Comparison of ENCODE assay signal across 27 mouse cellular contexts in genomic region chr9:64788070-64788469, GRCm38 (mm10). TPM values are rescaled to one million over a fixed set of nuclear protein-coding genes. Genes with fewer than 3 reads are reported as not detected.
A peak's percentile ranks its signal among the peaks of the same experiment; 100 is the strongest.
DNase-seq lines count a peak whose midpoint lies in the region; ATAC-seq lines count a peak whose summit lies in the region.
"Had no signal": no experiment of that assay in that cellular context is flagged by ENCODE, and none has a peak within 500 bp of the region (broad histone marks: within the 10 kb centered on the region; RNA-seq: fewer than 3 reads in every experiment).

No protein-coding gene starts in this region.

- no peaks in the 10 kb centered on the region for H3K36me3 ChIP-seq in liver, embryonic 13.5 days
- H3K36me3 ChIP-seq: forebrain, embryonic 10.5 days; hindbrain, embryonic 13.5 days; limb, embryonic 15.5 days; midbrain, embryonic 13.5 days had no signal

- ATAC-seq in frontal cortex, adult (ENCODE audit: low TSS enrichment): peak; percentile 28; the same call in 1 of the 2 replicates
- no peak for ATAC-seq in liver, embryonic 13.5 days (ENCODE audit: low read depth)
- no peak for ATAC-seq in megakaryocyte-erythroid progenitor cell, adult 5-6 weeks (replicated peaks; ENCODE audit: low FRiP score, low TSS enrichment, poor library complexity, severe bottlenecking)
- ATAC-seq: CD4-positive, CD25-positive, alpha-beta regulatory T cell, adult 4 months; intestine, postnatal 0 days; midbrain, embryonic 13.5 days had no signal

- no peak for DNase-seq in frontal cortex, postnatal 14 days (ENCODE audit: low spot score in 2 of 2)
- no peak for DNase-seq in liver, embryonic 13.5 days
- no peak for DNase-seq in liver
- DNase-seq in right cerebral cortex, adult 2 months (ENCODE audit: low spot score in 2 of 2): peak; percentile 20 to 40
- no peak for DNase-seq in right cerebral cortex, postnatal 14 days
- DNase-seq in induced T-regulatory cell, adult 2 months (ENCODE audit: low read depth): peak; percentile 31
- DNase-seq: adrenal gland, postnatal 25 days; cerebellum, adult 8-10 months; cerebellum, postnatal 25 days; gastrocnemius, adult 2 months; gastrocnemius, postnatal 36 days; heart, adult 18-20 months; heart, postnatal 4 days; kidney, adult 9 months; kidney, postnatal 10 days; layer of hippocampus, postnatal 36 days; lung, embryonic 14.5 days; lung, postnatal 14 days had no signal

- H3K9me3 ChIP-seq in liver, embryonic 13.5 days (replicated peaks): no peaks in the 10 kb centered on the region
- H3K9me3 ChIP-seq: forebrain, embryonic 10.5 days; hindbrain, embryonic 13.5 days; limb, embryonic 15.5 days; midbrain, embryonic 13.5 days had no signal

- peaks cover 64% of the 10 kb centered on the region for H3K4me1 ChIP-seq in liver, embryonic 13.5 days (replicated peaks)
- H3K4me1 ChIP-seq: forebrain, embryonic 10.5 days; hindbrain, embryonic 13.5 days had no signal

- no peak overlapping the region for H3K4me3 ChIP-seq in liver, embryonic 13.5 days (replicated peaks)
- H3K4me3 ChIP-seq: forebrain, embryonic 10.5 days; gastrocnemius, adult 2 months; hindbrain, embryonic 13.5 days; limb, embryonic 15.5 days; midbrain, embryonic 13.5 days had no signal

- 94% methylated on average over 7 of the region's 7 CpGs for WGBS in liver, embryonic 13.5 days (ENCODE audit: insufficient replicate concordance)

- H3K27me3 ChIP-seq in liver, embryonic 13.5 days: no peaks in the 10 kb centered on the region
- H3K27me3 ChIP-seq: hindbrain, embryonic 13.5 days; limb, embryonic 15.5 days; midbrain, embryonic 13.5 days had no signal

- no peak overlapping the region for H3K9ac ChIP-seq in liver, embryonic 13.5 days
- H3K9ac ChIP-seq: hindbrain, embryonic 13.5 days; limb, embryonic 15.5 days; lung, embryonic 14.5 days; midbrain, embryonic 13.5 days had no signal

- no peak overlapping the region for H3K4me2 ChIP-seq in liver, embryonic 13.5 days
- H3K4me2 ChIP-seq: heart, embryonic 11.5 days; hindbrain, embryonic 13.5 days; limb, embryonic 15.5 days; lung, embryonic 14.5 days; midbrain, embryonic 13.5 days had no signal

- H3K27ac ChIP-seq in liver, embryonic 13.5 days: peak overlapping the region; percentile 40
- H3K27ac ChIP-seq: forebrain, embryonic 10.5 days; gastrocnemius, adult 2 months; hindbrain, embryonic 13.5 days; limb, embryonic 15.5 days; midbrain, embryonic 13.5 days had no signal

RNA-seq across cellular contexts. Expression of gene Dennd4a, which starts 23.1 kb away (rescaled TPM):
- 24.1 and 27.0 TPM in 2 replicates for polyA plus RNA-seq in liver, embryonic 13.5 days (2015; fragmentation: Nextera tagmentation; extraction: Ambion mirVana)
- total RNA-seq in megakaryocyte-erythroid progenitor cell, adult 5-6 weeks (2014; fragmentation: Nextera tagmentation): 56.7 and 85.2 TPM in 2 replicates
- 46.2 and 50.6 TPM in 2 replicates for total RNA-seq in megakaryocyte-erythroid progenitor cell, adult 5-6 weeks (2017)

RNA-seq across cellular contexts. Expression of gene Rab11a, which starts 50.5 kb away (rescaled TPM):
- 254 and 265 TPM in 2 replicates for polyA plus RNA-seq in liver, embryonic 13.5 days (2015; fragmentation: Nextera tagmentation; extraction: Ambion mirVana)
- 64.7 and 115 TPM in 2 replicates for total RNA-seq in megakaryocyte-erythroid progenitor cell, adult 5-6 weeks (2014; fragmentation: Nextera tagmentation)
- total RNA-seq in megakaryocyte-erythroid progenitor cell, adult 5-6 weeks (2017): 82.7 and 113 TPM in 2 replicates

Comparison
In these comparisons a context has a peak if more than half of its experiments do, and no peak if none do; other contexts are left out.
1. DNase-seq: peak in right cerebral cortex, adult 2 months (2 of 2) and induced T-regulatory cell, adult 2 months (single experiment); none in frontal cortex, postnatal 14 days (0 of 2), liver, embryonic 13.5 days (single experiment), liver (single experiment) and right cerebral cortex, postnatal 14 days (single experiment).